Mouse (Mus musculus) bone marrow macrophage, adult 2 months (primary cell): Measurements from ENCODE around the gene Ddit4.

Experiments
- CTCF ChIP-seq: IDR thresholded peaks from 2 replicates; pipeline ENCODE4 v1.5.1; 2012; ENCODE audit warnings: low read depth, mild to moderate bottlenecking, low read length, moderate library complexity
- POLR2A ChIP-seq: IDR thresholded peaks from 2 replicates; pipeline ENCODE4 v1.6.1; 2012; ENCODE audit warnings: mild to moderate bottlenecking, low read depth, low read length, borderline replicate concordance

DNA sequence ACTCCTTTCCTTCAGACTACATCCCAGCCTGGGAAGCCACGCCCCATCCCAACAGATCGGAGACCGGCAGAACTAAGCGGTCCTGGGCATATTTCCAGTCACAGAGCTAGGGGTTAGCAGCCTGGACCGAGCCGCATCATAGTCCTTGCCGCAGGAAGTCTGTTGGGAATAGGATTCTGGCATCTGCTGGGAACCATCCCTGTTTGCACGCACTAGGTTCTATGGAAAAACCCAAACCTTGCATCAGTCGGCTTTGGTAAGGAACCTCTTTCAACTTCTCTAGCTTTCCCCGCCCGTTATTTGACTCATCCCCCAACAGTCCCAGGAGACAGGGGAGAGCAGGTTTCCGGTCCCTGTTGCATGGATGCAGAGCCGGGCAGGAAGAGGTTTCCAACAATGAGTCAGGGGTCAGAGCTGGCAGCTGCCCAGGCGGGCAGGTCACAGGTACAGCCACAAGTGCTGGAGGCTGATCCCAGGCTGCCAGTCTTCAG is 42.2 kb downstream of the Ddit4 start:
- no peak for TF ChIP-seq CTCF
- TF ChIP-seq POLR2A: no peak
